Mouse (Mus musculus): ENCODE results near the gene Slc17a2.
"Not testable (repeated sequence)": the region's sequence is repeated elsewhere in the genome, so short reads cannot be mapped to it uniquely, and the experiment has no call there.

Gene Slc17a2

DNA sequence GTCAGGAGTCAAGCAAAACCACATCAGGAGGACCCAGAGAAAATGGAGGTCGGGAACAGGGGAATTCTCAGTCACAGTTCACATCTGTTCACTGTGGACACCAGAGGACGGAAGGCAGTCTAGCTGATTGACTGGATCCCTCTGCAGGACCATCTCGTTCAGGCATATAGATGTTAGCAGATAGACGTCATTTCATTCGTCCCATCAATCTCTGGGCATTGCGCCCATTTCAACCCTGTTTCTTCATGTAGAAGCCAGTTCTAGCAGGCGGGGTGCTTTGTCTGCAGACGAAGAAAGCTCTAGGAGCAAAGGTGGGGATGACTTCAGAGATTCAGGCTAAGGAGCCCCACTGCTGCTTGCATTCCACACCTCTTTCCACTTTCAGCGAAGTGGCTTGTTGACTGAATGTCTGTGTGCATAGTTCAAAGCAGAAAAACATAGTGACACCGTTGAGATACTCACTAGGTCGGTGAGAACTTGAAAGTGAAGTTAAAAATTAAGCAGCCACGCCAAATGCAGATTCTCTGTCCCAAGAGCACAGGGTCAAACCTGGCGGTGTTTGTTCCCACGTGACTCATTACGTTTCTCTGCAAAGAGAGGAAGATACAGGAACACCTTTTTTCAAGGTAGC, at the start of gene Slc17a2:
Gene Slc17a2, plus strand, starts transcription at position 572 of the 631 bp plus-strand sequence.
- no peak for DNase-seq (ENCODE audit: low spot score in 2 of 2)

DNA sequence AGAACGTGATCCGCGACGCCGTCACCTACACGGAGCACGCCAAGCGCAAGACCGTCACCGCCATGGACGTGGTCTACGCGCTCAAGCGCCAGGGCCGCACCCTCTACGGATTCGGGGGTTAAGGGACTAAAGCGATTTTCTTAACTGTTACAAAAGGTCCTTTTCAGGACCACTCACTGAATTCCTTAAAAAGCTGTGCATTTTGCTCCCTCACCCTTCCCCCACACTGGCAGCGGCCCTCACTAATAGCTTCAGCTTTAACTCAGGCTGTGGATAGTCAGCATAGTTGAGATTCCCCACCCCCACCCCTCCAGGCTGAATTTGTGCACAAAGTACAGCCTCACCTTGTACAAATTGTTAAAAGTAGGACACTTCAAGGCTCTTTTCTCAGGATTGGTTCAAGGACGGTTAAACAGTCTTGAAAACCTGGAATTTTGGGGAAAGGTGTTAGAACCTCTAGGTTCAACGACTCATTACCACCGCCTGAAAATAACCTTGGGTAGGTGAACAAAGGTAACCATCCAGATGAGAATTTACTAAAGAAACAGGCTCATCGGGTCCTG, 49.5 kb upstream of the Slc17a2 start:
- DNase-seq (ENCODE audit: low spot score in 2 of 2), result no peak

DNA sequence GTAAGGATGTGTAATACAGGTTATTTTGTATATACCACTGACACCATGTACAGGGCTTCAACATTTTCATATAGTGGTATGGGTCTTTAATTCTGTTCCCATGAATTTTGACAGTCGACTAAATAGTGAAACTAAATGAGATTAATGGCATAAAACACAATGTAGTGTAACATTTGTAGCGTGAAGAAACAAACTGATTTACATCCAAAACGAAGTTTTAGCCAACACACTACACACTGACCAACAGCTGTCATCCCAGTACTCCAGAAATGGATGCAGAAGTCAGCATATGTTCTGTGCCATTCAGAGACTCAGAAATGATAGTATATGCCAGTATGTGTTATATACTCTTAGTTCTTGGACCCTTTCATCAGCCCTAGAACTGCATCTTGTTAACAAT, 48.9 kb upstream of the Slc17a2 start:
- no peak for DNase-seq (ENCODE audit: low spot score in 2 of 2)

DNA sequence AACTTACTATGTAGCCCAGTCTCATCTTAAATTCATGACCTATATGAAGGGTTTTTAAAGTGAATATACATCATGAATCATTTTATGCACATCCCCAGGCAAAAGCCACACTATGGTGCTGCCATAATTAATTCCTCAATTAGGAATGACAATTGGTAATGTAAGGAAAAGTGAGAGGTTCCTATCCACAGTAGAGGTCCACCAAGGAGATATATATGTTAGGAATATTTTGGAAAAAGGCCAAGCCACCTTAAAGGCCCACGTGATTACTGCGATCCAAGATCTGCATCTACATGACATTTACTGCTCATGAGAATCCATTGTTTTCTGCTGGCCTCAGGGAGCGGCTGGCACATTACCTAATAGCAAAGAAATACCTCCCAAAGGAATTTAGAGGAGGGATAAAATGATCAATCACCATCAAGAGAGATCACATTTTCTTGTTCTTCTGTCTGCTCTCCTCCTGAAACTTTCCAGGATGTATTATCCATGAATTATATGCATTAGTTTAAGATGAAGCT, 47.5 kb upstream of the Slc17a2 start:
- no peak for DNase-seq (ENCODE audit: low spot score in 2 of 2)

DNA sequence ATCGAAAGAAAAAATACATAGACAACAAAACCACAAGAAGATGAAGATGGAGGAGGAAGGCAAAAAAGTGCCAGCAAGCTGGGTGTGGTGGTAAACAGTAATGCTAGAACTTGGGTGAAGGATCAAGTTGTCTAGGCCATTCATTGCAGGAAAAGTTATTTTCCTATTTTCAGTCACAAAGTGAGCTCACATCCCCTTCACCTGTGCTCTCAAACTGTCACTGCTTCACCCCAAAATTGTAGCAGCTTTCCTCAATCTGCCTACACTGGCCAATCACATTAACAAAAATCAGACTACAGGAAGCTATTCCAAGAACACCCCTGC, 46.9 kb upstream of the Slc17a2 start:
- no peak for DNase-seq (ENCODE audit: low spot score in 2 of 2)

DNA sequence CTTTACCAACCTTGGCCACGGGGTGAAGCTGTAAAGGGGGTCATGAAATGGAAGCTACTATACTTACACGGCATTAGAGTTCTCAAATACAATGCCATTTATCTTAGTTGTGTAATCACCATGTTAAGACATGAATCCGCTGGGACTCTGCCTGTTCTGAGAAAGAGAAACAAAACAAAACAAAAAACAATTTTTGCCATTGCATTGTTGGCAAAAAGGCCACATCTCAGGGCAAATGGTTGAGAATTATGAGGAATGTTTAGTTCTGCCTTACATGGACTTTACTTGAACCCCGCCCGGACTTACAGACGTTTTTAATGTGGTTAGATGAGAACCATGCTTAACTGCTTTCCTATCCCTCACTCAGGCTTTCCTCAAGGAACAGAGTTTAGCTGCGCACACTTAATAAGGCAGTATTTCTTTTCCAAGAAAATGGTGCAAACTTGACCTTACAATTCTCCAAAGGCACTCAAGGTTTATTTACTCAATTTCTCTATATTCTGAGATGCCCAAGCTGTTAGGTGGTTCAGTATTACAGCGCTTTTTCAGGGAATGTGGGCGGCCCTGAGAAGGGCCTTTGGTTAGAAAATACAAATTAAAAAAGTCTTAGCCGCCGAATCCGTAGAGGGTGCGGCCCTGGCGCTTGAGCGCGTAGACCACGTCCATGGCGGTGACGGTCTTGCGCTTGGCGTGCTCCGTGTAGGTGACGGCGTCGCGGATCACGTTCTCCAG, 46.4 kb upstream of the Slc17a2 start:
- no peak for DNase-seq (ENCODE audit: low spot score in 2 of 2)

DNA sequence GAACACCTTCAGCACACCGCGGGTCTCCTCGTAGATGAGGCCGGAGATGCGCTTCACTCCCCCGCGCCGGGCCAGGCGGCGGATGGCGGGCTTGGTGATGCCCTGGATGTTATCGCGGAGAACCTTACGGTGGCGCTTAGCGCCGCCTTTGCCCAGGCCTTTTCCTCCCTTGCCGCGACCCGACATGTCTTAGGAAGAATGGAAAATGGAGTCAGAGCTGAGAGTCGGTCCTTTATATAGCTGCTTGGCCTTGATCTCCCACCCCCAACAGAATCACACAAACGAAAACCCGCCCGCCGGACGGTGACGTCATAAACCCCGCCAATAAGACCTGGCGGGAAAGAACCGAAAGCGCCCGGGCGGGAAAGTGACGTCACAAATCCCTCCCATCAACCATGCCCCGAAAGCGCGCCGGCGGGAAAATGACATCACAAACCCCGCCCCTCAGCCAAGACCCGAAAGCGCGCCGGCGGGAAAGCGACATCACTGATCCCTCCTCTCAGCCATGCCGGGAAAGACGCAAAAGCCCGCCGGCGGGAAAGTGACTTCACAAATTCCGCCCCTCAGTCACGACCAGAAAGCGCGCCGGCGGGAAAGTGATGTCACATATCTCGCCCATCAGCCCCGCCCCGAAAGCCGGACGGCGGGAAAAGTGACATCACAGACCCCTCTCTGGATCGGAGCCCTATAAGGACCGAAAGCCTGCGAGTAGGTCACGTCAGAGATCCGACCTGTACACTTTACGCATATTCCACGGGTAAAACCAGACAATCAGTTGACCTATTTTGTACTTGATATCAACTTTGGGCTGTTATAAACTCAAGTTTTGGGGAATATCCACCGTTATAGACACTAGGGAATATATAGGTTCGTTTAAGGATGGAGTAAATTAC, 45.6 kb upstream of the Slc17a2 start, which contains the start of gene Hist1h4a:
Gene Hist1h4a, minus strand, starts transcription at position 259 of the 893 bp plus-strand sequence.
- DNase-seq (ENCODE audit: low spot score in 2 of 2), result peak; percentile 99

DNA sequence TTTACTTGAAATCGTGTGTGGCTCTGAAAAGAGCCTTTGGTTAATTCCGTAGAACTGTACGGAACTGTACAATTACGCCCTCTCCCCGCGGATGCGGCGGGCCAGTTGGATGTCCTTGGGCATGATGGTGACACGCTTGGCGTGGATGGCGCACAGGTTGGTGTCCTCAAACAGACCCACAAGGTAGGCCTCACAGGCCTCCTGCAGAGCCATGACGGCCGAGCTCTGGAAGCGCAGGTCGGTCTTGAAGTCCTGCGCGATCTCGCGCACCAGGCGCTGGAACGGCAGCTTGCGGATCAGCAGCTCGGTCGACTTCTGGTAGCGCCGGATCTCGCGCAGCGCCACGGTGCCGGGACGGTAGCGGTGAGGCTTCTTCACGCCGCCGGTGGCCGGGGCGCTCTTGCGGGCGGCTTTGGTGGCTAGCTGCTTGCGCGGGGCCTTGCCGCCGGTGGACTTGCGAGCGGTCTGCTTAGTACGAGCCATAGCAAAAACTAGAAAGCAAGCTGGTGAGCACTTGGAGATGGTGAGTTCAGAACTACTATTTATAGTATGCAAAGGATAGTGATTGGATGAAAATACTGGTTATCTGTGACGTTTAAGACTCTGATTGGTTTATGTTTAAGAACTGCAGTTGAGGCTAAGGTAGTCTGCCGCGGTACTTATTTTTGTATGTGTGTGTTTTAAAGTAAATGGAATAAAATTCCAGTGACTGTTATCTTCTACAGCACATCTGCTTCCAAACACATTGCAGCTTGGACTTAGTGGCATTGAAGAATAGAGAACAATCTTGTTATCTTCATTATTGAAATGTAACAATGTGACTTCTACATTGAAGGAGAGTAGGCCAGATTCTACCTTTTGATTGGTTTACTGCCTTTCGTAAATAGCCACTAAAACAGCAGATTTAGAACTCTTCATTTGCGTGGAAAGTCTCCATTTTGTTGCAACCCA, 44.6 kb upstream of the Slc17a2 start, which contains the start of gene Hist1h3a:
Gene Hist1h3a, minus strand, starts transcription at position 516 of the 951 bp plus-strand sequence.
- DNase-seq (ENCODE audit: low spot score in 2 of 2), result peak; percentile 58 to 83

DNA sequence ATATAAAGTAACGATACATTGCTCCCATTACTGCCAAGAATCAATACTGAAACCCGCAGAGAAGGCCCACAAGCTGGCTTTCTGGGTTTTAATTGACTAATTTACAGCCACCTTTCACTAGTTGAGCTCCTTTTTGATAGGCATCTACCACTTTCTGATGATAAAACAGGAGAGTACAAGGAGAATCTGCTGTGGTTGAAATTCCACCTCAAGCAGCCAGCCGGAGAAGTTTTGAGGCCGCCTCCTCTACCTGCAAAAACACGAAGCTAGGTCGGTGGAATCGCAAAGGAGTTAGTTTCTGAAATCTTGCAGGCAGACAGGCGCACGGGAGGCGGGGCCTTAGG, 43.6 kb upstream of the Slc17a2 start:
- DNase-seq (ENCODE audit: low spot score in 2 of 2), result no peak

DNA sequence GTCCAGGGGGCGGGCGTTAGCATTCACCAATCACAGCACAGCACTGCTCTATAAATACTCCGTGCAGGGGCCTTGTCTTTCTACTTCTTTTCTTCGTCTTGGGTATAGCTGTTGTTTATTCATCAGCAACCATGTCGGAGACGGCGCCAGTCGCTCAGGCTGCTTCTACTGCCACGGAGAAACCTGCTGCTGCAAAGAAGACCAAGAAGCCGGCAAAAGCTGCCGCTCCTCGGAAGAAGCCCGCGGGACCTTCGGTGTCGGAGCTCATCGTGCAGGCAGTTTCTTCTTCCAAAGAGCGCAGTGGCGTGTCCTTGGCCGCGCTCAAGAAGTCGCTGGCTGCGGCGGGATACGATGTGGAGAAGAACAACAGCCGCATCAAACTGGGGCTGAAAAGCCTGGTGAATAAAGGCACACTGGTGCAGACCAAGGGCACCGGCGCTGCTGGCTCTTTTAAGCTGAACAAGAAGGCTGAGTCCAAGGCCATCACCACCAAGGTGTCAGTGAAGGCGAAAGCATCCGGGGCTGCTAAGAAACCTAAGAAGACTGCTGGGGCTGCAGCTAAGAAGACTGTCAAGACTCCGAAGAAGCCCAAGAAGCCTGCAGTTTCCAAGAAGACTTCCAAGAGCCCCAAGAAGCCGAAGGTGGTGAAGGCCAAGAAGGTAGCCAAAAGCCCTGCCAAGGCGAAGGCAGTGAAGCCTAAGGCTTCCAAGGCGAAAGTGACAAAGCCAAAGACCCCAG, 43.0 kb upstream of the Slc17a2 start, which contains the start of gene Hist1h1a:
Gene Hist1h1a, plus strand, starts transcription at position 81 of the 738 bp plus-strand sequence.
- peak; percentile 81 to 90 for DNase-seq (ENCODE audit: low spot score in 2 of 2)

DNA sequence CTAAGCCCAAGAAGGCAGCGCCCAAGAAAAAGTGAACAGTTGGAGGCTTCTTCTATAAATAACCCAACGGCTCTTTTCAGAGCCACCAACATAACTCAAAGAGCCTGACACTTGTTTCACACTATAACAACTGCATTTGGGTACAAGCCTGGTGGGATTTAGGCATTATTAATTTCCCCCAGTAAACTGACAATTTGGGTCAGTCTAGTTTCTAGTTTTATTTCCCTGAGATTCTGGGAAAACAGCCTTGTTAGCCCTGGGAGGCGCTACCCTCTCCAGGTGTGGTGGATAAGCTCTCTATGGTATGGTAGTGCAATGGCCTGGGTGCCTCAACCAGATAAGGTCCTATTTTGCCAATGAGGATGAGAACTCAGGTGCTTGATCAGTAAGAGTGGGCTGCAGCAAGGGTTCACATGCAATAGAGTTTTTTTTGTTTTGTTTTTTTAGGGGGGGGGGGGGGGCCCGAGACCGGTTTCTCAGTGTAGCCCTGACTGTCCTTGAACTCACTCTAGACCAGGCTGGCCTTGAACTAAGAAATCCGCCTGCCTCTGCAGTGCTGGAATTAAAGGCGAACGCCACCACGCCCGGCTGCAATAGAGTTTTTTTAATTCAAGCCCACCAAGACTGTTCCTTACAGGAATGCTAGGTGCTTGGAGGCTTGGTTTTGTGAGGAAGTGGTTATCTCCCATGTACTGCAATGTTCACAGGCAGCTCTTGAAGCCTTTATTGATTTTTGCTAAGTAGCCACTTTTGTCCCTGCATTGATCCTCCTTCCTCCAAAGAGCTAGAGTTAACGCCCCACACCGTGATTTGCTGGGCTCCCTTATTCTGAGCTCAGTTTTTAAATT, 42.2 kb upstream of the Slc17a2 start:
- no peak for DNase-seq (ENCODE audit: low spot score in 2 of 2)

DNA sequence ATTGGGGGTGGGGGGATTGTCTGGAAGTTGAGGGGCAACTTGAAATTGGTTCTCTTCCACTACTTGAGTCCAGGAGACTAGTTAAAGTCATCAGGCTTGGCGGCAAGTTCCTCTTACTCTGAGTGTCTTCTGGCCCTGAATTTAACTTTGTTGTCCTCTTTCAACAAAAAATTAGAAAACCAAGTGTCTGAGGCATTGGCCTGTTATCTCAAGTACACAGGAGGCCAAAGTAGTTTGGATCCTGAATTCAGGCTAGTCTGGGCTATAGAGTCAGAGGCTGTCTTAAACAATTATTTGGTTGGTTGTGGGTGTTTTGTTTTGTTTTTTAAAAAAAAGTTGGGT, 41.6 kb upstream of the Slc17a2 start:
- no peak for DNase-seq (ENCODE audit: low spot score in 2 of 2)

DNA sequence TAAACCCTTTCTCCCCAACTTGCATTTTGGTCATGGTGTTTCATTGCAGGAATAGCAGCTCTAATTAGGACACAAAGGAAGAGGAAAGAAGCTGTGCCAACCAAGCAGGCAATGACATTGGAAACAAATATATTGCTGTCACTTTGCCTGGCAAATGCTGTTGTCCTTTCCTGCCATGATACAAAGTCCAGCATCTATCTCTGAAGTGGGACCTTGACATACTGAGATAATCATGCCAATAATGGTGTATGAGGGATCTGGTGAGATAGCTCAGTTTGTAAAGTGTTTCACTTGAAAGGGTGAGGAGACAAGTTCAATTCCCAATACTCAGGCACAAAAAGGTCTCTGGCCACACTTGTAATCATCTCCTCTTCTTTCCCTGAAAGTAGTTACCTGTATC, 40.0 kb upstream of the Slc17a2 start:
- DNase-seq (ENCODE audit: low spot score in 2 of 2), result no peak

DNA sequence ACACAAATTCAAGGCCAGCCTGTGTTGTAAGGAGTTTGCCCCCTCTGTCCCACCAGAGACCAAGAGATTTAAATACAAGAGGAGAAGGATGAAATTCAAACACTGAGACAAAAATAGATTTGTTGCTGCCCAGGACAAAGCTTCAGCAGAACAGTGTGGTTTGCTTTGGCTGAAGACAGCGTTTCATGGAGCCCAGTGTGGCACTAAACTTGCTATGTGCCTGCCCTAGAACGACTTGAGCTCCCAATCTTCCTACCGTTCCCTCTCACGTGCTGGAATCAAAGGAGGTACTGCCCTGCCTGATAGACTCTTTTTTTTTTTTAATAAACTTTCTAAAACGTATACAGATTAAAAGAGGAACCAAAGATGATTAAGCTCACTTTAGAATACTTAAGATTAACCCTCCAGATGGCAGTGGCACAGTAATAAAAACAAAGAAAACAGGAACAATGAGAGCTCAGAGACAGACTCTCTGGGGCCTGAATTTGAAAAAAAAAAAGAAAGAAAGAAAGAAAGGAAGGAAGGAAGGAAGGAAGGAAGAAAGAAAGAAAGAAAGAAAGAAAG, 37.9 kb upstream of the Slc17a2 start:
- no peak for DNase-seq (ENCODE audit: low spot score in 2 of 2)

DNA sequence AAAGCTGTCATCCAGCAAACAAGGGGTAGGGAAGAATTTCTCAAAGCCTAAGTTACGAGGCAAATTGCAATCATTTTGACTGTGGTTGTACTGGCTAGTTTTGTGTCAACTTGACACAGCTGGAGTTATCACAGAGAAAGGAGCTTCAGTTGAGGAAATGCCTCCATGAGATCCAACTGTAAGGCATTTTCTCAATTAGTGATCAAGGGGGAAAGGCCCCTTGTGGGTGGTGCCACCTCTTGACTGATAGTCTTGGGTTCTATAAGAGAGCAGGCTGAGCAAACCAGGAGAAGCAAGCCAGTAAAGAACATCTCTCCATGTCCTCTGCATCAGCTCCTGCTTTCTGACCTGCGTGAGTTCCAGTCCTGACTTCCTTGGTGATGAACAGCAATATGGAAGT, 37.2 kb upstream of the Slc17a2 start, which contains the start of gene Trim38:
Gene Trim38, plus strand, starts transcription at position 301 of the 400 bp plus-strand sequence.
- DNase-seq (ENCODE audit: low spot score in 2 of 2), result not testable (repeated sequence)

DNA sequence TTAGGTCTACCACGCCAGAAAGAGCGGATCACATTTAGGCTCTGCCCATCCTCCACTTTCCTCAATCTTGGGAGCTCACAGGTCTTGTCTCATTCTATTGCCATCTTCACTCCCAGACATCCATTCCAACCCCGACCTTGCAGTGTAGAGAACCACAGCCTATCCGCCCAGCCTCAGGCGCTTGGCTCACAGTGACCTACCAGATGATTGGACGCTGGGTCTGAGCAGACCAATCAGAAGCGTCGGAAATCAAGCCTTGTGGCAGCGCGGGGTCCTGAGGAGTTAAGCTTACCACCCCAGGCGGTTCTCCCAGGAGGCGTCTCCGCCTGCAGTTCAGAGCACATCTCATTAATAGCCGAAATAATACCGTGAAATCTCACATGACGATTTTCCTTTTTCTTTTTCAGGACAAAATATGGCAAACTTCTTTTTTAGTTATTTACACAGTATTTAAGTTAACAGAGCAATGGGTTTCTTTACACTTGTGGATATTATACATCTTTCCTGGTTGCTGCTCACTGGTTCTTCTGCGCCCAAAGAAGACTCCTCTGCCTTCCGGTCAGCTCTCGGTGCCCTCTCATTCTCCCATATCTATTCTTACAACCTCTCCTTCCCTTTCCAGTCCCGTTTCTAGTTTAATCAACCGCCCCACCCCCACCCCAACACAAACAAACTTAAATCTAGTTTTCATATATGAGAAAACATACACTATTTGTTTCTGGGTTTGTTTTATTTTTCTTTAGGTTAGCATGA, 34.1 kb upstream of the Slc17a2 start:
- DNase-seq (ENCODE audit: low spot score in 2 of 2), result peak; percentile 44 to 53

DNA sequence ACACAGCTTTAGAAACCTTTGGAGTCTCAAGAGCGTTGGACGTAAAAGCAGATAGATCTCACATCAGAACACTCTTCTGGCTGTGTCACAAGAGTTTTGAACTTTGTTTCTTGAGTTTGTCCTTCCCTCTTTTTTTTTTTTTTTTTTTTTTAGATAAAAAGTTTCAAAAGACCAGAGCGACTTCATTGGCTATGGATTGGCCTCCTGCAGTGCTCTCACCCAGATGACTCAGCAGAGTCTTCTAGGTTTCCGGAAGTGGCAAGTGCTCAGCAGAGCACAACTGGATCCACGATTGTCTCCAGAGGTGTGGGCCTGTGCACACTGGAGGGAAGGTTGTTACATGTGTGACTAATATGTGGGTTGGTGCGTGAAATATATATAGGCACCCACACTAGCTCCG, 28.5 kb upstream of the Slc17a2 start:
- no peak for DNase-seq (ENCODE audit: low spot score in 2 of 2)

DNA sequence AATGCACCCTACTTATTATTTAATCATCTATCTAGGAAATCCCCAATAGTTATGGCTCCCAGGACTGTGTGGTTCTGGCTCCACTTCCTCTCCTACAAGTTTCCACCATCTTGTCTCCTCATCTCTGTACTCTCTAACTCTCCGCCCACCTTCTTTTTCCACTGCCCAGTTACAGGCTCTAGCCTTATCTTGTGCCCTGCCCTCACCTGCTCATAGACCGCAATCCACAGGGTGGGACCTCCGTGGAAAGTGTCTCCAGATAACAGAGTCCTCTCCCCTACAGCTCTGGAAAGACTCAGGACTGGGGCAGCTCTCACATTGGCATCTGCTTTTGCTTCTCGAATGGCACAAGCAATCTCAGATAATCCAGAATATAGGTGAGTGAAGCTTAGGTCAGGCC, 27.8 kb upstream of the Slc17a2 start:
- no peak for DNase-seq (ENCODE audit: low spot score in 2 of 2)
